Mouse (Mus musculus) kidney, embryonic 16.5 days (tissue): Measurements from ENCODE around the gene Vat1l. TPM values are rescaled to one million over a fixed set of nuclear protein-coding genes. Genes with fewer than 3 reads are reported as not detected.

Experiments
- ATAC-seq: fragments of 200-750 bp; cut with Nextera tagmentation; 2 replicates; pipeline ENCODE4 v1.8.0; 2017; ENCODE audit warnings: moderate TSS enrichment; ENCODE audit not compliant: low FRiP score, low TSS enrichment
- H3K27ac ChIP-seq: fragments of 300-500 bp; sonication (generic); 2 replicates; pipeline ENCODE4 v1.5.1; 2014; ENCODE audit warnings: low read length
- H3K27me3 ChIP-seq: fragments of 300-500 bp; sonication (generic); 2 replicates; pipeline ENCODE4 v1.6.1; 2014; ENCODE audit warnings: low read length, control low read depth, mixed read lengths; ENCODE audit not compliant: insufficient read depth
- H3K36me3 ChIP-seq: fragments of 300-500 bp; sonication (generic); 2 replicates; pipeline ENCODE4 v1.6.1; 2014; ENCODE audit warnings: low read length, control low read depth, mixed read lengths; ENCODE audit not compliant: insufficient read depth
- H3K4me1 ChIP-seq: fragments of 300-500 bp; sonication (generic); 2 replicates; pipeline ENCODE4 v1.6.1; 2014; ENCODE audit warnings: low read length, control low read depth, mixed read lengths; ENCODE audit not compliant: insufficient read depth
- H3K4me2 ChIP-seq: fragments of 300-500 bp; sonication (generic); replicated peaks from 2 replicates; pipeline ENCODE4 v1.6.1; 2014; ENCODE audit warnings: low read depth, low read length
- H3K4me3 ChIP-seq: fragments of 300-500 bp; sonication (generic); 2 replicates; pipeline ENCODE4 v1.5.1; 2014; ENCODE audit warnings: mild to moderate bottlenecking, low read length
- H3K9ac ChIP-seq: fragments of 300-500 bp; sonication (generic); replicated peaks from 2 replicates; pipeline ENCODE4 v1.6.1; 2014; ENCODE audit warnings: low read length
- H3K9me3 ChIP-seq: fragments of 300-500 bp; sonication (generic); 2 replicates; pipeline ENCODE4 v1.6.1; 2016; ENCODE audit warnings: low read length, control low read depth
- WGBS: fragments of 180-500 bp; shearing (Covaris S2); extraction: QIAGEN DNeasy Blood & Tissue Kit; methylation state at CpG from one replicate; pipeline ENCODE4 v1.1.7; 2014; 5-methylcytosine and 5-hydroxymethylcytosine counted together
- polyA plus RNA-seq: library from polyadenylated mRNA; unstranded; fragments of >200 nt; fragmentation: Nextera tagmentation; extraction: Ambion mirVana; gene quantifications from 2 replicates; pipeline ENCODE4 v1.2.1, GENCODE M21; 2015

Gene Vat1l
- polyA plus RNA-seq, 1 experiment from 2014 or later: 4.1 TPM

- H3K36me3 ChIP-seq: no peaks in the 10 kb centered on the region
- WGBS: 42% methylated on average over 27 of the region's 27 CpGs
- no peak for ATAC-seq
Observed at GRCm38 (mm10) chr8:114369038-114369976, 163.9 kb downstream of the Vat1l start.

GRCm38 (mm10) chr8:114374390-114374789 is 169.0 kb downstream of the Vat1l start:
- 28% methylated on average over 6 of the region's 6 CpGs for WGBS
- Histone ChIP-seq H3K4me3 (no peak overlapping the region), H3K4me1 (no peaks in the 10 kb centered on the region), H3K27me3 (no peaks in the 10 kb centered on the region), H3K9ac (no peak overlapping the region), H3K27ac (no peak overlapping the region), H3K9me3 (no peaks in the 10 kb centered on the region), H3K36me3 (no peaks in the 10 kb centered on the region), H3K4me2 (no peak overlapping the region)
- ATAC-seq: peak; percentile 85; the same call in 1 of the 2 replicates

More at GRCm38 (mm10) chr8:114369038-114369976, 163.9 kb downstream of the Vat1l start:
- Histone ChIP-seq H3K9ac (no peak overlapping the region), H3K27me3 (no peaks in the 10 kb centered on the region), H3K27ac (no peak overlapping the region), H3K4me1 (0 out of 2 replicates have a peak, but pooled peaks cover 3% of the 10 kb centered on the region), H3K9me3 (no peaks in the 10 kb centered on the region), H3K4me2 (peak overlapping the region; percentile 29; the same call in 1 of the 2 replicates), H3K4me3 (no peak overlapping the region)

GRCm38 (mm10) chr8:114384189-114384588 is 178.8 kb downstream of the Vat1l start:
- no peaks in the 10 kb centered on the region for H3K9me3 ChIP-seq
- H3K27me3 ChIP-seq: no peaks in the 10 kb centered on the region
- H3K36me3 ChIP-seq: no peaks in the 10 kb centered on the region
- ATAC-seq: no peak
- H3K27ac ChIP-seq: no peak overlapping the region
- 90% methylated on average over 3 of the region's 3 CpGs for WGBS
- no peaks in the 10 kb centered on the region for H3K4me1 ChIP-seq
- no peak overlapping the region for H3K9ac ChIP-seq
- no peak overlapping the region for H3K4me2 ChIP-seq
- H3K4me3 ChIP-seq: no peak overlapping the region

DNA sequence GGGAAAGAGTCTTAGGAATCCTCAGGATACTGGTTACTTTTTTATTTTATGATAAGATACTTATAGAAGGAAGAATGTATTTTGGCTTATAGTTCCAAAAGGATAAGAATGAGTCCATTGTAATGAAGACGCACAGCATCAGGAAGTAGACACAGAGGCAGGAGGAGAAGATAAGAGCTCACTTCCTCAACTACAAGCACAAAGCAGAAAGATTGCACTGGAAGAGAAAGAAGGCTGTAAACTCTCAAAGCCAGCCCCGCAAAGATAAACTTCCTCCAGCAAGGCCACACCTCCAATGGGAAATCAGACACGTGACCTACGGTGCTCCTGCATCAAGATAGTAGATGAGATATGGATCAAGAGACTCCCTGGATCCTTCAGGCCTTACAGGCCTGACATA is 182.1 kb downstream of the Vat1l start:
- H3K9me3 ChIP-seq: no peaks in the 10 kb centered on the region
- ATAC-seq: no peak
- H3K4me2 ChIP-seq: no peak overlapping the region
- no peaks in the 10 kb centered on the region for H3K27me3 ChIP-seq
- H3K4me1 ChIP-seq: no peaks in the 10 kb centered on the region
- H3K9ac ChIP-seq: no peak overlapping the region
- H3K36me3 ChIP-seq: no peaks in the 10 kb centered on the region
- 61% methylated on average over 4 of the region's 4 CpGs for WGBS
- no peak overlapping the region for H3K27ac ChIP-seq
- H3K4me3 ChIP-seq: no peak overlapping the region

GRCm38 (mm10) chr8:114390465-114391254 is 185.2 kb downstream of the Vat1l start:
- Histone ChIP-seq H3K9me3 (no peaks in the 10 kb centered on the region), H3K9ac (no peak overlapping the region), H3K27ac (no peak overlapping the region), H3K36me3 (no peaks in the 10 kb centered on the region), H3K4me2 (no peak overlapping the region), H3K4me3 (no peak overlapping the region), H3K27me3 (no peaks in the 10 kb centered on the region), H3K4me1 (no peaks in the 10 kb centered on the region)
- 77% methylated on average over 11 of the region's 13 CpGs for WGBS
- ATAC-seq: no peak

GRCm38 (mm10) chr8:114398326-114398725 is 192.9 kb downstream of the Vat1l start:
- Histone ChIP-seq H3K4me3 (no peak overlapping the region), H3K4me1 (no peaks in the 10 kb centered on the region), H3K9me3 (no peaks in the 10 kb centered on the region), H3K4me2 (no peak overlapping the region), H3K27me3 (0 out of 2 replicates have a peak, but pooled peaks cover 4% of the 10 kb centered on the region), H3K36me3 (no peaks in the 10 kb centered on the region), H3K27ac (no peak overlapping the region), H3K9ac (no peak overlapping the region)
- WGBS: 90% methylated on average over 5 of the region's 5 CpGs
- ATAC-seq: no peak

- Histone ChIP-seq H3K9me3 (no peaks in the 10 kb centered on the region), H3K27ac (no peak overlapping the region), H3K27me3 (0 out of 2 replicates have a peak, but pooled peaks cover 4% of the 10 kb centered on the region), H3K9ac (no peak overlapping the region), H3K4me2 (no peak overlapping the region), H3K36me3 (no peaks in the 10 kb centered on the region), H3K4me3 (no peak overlapping the region), H3K4me1 (no peaks in the 10 kb centered on the region)
- ATAC-seq: no peak
- 90% methylated on average over 5 of the region's 5 CpGs for WGBS
Observed at GRCm38 (mm10) chr8:114399273-114399672, 193.9 kb downstream of the Vat1l start.

DNA sequence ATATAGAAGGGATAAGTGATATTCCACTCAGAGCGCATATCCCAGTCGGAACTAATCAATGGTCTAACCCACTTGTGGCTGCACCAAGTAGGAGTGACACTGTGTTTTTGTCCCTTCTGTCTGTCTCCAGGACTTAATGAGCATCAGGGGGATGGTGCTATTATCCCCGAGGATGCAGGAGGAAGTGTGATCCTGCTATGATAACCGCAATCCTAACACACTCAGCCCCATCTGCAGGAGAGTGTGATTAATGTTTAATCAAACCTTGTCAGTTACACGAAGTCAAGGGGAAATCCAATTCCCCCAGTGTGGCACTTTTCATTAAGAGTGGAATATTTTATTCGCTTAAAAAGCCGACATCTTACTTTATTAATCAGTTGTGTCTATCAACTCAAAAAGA is 196.3 kb downstream of the Vat1l start:
- H3K27me3 ChIP-seq: 0 out of 2 replicates have a peak, but pooled peaks cover 4% of the 10 kb centered on the region
- H3K4me1 ChIP-seq: no peaks in the 10 kb centered on the region
- no peak overlapping the region for H3K4me3 ChIP-seq
- no peaks in the 10 kb centered on the region for H3K9me3 ChIP-seq
- WGBS: 61% methylated on average over 7 of the region's 7 CpGs
- no peak overlapping the region for H3K9ac ChIP-seq
- H3K36me3 ChIP-seq: no peaks in the 10 kb centered on the region
- no peak overlapping the region for H3K4me2 ChIP-seq
- no peak overlapping the region for H3K27ac ChIP-seq
- no peak for ATAC-seq

DNA sequence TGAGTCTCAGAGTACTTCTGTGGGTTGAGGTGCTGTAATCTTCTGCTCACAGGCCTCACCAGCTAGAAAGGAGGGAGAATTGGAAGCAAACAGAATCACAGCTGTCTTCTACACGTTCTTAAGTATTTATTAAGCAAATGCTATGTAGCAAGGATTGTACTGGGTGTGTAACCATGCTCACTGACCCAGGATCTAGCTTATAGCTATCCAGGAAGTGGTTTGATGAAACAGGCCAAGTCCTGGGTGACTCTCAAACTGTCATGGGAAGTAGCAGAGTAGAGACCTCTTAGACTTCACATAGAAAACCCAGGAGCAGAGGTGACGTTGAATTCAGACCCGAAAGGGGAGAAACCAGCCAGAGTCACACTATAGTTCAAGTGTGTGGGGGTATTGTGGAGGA is 206.0 kb downstream of the Vat1l start:
- Histone ChIP-seq H3K9me3 (no peaks in the 10 kb centered on the region), H3K9ac (no peak overlapping the region), H3K4me1 (no peaks in the 10 kb centered on the region), H3K4me3 (no peak overlapping the region), H3K27ac (no peak overlapping the region), H3K4me2 (no peak overlapping the region), H3K27me3 (no peaks in the 10 kb centered on the region), H3K36me3 (no peaks in the 10 kb centered on the region)
- WGBS: 68% methylated on average over 3 of the region's 3 CpGs
- ATAC-seq: no peak
